Mouse (Mus musculus): ENCODE data around the gene Kcnip1. TPM values are rescaled to one million over a fixed set of nuclear protein-coding genes. Genes with fewer than 3 reads are reported as not detected.

The Kcnip1 gene
- polyA plus RNA-seq, 1 experiment, result 4.4 TPM

DNA sequence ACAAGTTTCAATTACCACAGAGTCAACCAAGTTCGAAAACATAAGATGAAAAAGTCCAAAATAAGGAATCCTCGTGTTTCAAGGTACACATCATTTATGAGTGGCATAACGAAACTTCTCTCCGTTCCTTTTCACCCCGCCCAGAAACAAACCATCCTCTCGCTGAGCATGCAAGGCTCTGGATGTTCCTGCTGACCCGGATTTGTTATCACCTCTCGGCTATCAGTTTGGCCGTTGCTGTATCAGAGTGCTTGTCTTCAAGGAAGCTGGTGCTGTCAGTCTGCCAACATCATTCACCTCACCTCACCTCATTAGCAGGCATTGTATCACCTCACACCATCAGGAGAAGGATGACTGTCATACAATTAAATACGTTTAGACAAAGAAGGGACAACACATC lies 90.6 kb downstream of the Kcnip1 start:
- DNase-seq (ENCODE audit: low read depth), result no peak

DNA sequence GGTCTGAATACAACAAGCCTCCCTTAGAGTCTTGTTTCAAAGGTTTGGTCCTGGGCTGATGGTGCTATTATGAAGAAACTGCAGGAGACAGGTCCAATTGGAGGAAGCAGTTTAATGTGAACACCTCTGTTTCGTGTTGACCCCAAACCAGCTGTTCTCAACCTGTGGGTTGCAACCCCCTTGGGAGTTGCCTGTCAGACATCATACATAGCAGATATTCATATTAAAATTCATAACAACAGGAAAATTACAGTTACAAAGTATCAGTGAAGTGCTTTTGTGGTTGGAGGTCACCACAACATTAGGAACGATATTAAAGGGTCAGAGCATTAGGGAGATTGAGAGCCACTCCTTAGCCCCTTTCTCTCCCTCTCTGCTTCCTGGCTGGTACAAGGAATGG lies 91.2 kb downstream of the Kcnip1 start:
- no peak for DNase-seq (ENCODE audit: low read depth)

DNA sequence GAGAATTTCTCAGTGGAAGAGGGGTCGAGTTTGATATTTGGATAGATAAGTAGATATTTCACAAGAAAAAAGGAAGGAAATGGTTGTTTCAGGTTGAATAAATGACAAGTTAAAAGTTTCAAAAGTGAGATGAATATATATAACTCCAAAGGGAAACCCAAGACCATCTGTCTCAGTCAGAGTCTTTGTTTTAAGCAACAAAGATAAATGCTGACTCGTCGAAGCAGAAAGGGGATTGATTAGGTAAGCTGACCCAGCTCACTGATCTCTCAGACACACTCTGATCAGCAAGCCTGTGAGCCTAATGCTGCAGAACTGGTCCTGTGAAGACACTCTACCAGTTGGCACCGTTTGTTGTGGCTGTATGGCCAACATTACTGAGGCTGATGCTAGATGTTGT lies 101.9 kb downstream of the Kcnip1 start:
- DNase-seq (ENCODE audit: low read depth), result no peak

DNA sequence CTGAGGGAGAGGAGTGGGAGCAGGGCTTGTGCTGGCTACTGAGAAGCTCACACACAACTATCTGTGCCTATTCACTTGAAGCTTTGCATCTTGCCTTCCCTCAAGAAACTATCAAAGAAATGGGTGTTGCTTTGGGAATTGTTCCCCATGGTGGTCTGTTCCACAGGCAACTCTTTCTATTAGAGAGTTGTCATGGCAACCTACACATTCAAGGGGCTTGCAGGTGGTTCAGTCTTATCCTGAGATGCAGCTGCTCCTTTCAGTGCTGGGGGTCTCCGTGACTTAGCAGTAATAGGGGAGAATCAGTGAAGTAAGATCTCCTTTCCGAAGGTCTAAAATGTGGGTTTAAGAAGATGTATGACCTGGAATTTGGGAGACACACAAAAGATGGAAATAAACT lies 102.6 kb downstream of the Kcnip1 start:
- DNase-seq (ENCODE audit: low read depth), result no peak

DNA sequence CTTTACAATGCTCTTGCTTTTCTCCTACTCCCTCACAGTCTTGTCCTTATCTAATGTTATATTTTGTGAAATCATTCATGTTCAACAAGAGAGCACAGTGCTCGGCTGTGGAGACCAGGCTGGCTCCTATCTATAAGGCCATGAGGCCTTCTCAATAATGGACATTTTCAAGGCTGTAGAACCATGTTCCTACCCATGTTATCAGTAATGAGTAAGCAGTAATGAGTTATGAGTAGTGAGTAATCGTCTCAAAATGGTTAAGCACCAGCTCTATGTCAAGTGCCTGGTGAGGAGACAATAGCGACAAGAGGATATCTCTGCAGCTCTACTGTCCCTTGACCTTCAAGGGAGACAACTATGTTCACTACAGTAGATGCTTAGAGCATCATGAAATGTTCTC lies 105.3 kb downstream of the Kcnip1 start:
- no peak for DNase-seq (ENCODE audit: low read depth)

DNA sequence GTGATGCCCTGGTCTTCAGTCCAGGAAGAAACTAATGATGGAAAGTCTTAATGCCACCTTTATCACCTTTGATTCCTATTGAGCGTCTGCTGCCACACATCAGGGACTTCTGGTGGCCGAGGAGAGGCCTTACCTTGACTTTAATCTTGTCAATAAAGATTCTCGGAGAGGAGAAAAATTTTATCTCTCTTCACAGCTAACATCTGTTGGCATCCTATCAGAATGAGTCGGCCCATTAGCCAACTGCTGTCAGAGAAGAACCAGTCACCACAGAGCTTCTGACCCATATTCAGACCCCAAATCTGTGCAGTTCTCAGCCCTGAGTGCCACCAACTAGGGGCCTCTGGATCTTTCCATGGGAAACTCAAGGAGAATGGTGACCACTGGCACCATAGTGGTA lies 107.0 kb downstream of the Kcnip1 start:
- no peak for DNase-seq (ENCODE audit: low read depth)

DNA sequence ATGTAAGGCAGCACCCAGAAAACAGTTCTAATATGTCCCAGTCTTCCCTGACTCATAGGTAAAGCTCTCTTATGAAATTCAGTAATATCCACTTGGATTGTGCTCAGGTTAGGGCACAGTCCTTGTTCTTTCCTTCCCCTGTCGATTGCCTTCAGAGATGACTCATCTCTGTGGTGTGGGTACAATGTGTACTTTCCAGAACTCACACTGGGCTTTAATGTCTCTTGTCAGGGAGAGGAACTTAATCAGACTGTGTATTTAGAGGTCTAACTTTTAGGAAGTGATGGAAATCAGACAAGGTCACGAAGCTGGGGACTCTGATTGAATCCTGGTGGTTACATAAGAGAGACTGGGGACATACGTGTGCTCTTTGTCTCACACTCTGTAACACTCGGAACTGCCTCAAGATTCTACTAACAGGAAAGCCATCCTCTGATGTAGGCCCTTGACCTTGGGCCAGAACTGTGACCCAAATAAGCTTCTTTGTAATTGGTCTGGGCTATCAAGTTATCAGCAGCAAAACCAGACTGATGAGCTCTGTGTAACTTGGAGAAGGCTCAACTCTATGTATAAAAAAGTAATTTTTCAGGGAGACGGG lies 110.1 kb downstream of the Kcnip1 start:
- DNase-seq (ENCODE audit: low read depth), result peak; percentile 76

DNA sequence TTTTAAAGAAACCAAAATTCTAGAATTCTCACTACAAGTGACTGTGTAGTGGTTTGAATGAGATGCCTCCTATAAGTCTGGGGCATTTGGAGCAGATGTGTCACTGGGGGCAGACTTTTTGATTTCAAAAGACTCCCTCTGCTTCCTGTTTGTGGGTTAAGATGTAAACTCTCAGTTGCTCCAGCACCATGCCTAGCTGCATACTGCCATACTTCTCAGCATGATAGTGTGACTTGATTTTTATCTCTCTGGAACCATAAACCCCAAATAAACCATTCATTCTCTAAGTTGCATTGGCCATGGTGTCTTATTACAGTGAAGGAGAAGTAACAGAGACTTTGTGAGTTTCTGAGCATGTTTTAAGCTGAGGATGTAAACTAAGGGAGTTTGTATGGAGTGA lies 118.0 kb downstream of the Kcnip1 start:
- no peak for DNase-seq (ENCODE audit: low read depth)

DNA sequence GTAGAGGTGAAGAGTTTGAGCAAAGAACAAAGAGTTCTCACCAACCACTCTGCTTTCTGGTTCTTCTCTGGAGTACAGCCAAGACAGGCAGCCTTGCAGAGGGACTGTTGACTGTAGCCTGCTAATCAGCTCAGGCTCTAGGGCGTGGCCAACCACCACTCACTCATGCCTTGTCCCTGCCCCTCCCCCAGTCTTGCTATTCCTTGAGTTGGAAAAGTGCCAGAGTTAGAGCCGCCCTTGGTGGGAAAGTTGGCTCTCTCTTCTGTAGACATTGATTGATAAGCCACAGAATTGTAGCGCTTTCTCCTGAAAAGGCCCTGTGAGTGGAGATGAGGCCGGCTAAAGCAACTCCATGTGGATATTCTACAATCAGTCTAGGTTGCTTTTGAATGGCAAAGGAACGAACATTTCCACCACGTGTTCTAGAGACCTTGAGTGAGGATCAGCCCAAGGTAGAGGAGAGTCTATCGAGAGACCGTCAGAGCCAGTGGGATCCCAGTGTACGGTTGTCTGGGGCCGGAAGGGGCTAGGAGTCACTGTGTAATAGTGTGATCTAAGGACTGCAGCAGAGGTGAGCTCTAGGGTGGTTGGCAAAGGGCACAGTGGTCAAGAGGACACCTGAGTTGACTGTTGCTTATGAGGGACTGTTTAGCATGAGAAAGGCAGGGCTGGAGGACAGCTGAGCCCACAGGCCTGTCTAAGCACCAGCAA lies 119.7 kb downstream of the Kcnip1 start:
- no peak for DNase-seq (ENCODE audit: low read depth)

DNA sequence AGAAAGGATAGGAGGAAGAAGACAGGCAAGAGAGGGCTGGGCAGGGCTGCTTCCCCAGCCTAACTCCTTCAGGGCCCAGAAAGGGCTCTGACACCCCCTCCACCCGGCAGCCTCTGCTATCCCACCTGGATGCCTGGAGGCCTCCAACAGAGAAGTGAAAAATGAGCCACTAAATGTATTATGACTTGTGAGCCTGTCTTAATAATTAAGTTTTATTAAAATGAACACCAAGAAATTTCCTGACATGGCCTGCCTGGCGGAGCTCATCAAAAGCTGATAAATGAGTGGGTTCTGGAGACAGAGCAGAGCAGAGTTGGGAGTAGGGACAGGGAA lies 120.3 kb downstream of the Kcnip1 start:
- DNase-seq (ENCODE audit: low read depth), result no peak

DNA sequence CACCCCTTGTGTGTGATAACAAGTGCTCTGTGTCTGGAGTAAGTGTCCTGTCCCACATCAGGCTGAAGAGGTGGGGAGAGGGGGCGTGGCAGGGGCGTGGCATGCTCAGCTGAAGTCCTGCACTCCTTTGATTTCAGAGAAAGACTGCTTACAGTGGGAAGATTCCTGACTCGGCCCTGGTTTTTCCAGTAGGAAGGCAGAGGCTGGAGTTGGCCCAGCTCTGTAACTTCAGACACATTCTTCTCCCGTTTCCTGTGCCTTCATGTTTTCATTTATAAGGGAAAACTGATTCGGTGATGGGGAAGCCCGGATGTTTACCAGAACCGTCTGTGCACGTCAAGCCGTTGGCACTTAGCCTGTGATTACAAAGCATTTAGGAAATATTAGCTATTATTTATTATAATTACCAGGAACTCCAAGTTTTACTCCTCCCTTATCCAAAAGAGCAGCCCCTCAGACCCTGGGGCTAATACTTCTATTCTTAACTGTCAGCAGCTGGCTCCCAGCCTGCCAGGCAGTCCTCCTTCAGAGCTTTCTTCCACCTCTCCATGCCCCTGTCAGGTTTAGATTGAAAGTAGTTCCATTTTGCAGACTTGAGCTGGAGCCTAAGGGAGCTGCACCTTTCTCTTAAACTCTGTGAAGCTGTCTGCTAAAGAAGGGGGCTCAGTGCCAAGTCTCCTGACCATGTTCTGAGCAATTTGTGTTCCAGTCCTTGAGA lies 120.8 kb downstream of the Kcnip1 start:
- no peak for DNase-seq (ENCODE audit: low read depth)

DNA sequence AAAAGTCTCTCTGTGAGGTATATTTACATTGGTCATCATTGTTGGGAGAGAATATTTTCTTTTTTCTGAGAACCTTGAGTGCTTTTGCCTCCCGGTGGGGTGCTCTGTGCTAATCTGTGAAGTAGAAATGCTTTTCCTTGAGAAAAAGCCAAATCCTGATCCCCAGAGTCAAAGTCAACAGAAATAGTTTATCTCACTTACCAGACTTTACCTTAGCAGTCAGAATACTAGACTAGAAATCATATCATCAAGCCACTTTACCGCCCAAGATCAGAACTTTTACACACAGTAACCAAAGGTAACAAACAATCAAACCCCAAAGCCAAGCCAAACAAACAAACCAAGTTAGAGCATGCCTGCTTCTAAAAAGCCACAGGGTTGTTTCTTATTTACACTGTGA lies 122.7 kb downstream of the Kcnip1 start:
- DNase-seq (ENCODE audit: low read depth), result no peak

DNA sequence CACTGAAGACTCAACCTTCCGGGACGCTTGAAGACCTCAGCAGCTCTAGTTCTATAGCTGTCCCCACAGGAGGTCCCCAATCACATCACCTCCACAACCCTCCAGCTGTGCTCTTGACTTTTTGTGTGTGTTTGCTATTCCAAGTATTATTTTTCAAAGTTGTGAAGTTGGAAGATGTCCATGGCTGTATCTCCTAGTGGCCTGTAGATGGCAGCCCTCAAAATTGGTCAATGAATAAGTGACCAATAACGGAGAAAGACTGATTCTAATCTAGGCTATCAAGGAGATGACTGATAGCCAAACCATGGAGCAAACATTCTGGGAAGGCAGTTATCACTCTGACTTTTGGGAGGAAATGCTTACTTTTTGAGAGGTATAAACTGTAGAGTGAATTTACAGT lies 123.4 kb downstream of the Kcnip1 start:
- DNase-seq (ENCODE audit: low read depth), result no peak

DNA sequence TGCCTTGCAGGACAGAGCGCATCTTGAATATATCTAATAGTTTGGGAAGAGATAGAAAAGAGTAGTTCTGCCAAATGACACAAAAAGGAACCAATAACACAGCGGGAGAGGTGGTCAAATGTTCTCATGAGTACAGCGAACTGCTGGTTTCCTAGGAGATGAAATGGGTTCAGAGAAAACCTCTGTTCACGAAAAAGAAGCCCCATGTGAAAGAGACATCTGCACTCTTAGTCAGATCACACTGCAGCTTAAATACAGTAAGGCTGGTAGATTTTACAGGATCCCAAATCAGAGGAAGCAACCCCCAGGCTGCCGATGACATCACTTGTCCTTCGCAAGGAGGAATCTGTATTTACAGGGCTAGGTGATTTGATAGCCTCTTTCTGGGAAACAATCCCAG lies 126.2 kb downstream of the Kcnip1 start:
- DNase-seq (ENCODE audit: low read depth), result no peak

DNA sequence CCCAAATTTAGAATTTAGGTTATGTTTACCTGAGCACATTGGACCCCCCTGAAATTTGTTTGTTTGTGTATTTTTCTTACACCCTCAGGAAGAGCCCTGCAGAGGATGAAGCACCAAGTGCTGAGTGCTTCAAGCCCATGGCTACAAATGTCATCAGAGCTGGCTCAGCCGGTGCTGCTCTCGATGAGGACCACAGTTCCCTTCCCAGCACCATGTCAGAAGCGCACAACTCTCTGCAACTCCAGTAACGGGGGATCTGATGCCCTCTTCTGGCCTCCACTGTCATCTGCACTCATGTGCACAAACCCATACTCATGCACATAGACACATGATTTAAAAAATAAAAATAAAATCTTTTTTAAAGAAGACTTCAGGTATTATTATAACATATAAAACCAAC lies 128.7 kb downstream of the Kcnip1 start:
- no peak for DNase-seq (ENCODE audit: low read depth)

DNA sequence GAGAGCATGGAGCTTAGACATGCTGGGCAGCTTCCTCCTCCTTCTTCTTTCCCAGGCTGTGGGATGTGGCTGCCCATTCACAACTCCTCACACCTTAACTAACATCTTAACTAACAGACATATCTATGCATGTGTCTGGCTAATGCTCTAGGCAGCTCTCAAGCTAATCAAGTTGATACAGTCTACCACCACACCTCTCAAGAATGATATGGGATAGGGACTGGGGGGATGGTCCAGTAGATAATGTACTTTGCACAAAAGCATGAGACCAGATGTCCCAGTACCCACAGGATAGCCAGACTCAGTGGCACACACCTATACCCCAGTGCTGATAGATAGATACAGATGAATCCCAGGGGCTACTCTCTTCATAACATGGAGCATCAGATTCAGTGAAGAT lies 131.1 kb downstream of the Kcnip1 start:
- no peak for DNase-seq (ENCODE audit: low read depth)

DNA sequence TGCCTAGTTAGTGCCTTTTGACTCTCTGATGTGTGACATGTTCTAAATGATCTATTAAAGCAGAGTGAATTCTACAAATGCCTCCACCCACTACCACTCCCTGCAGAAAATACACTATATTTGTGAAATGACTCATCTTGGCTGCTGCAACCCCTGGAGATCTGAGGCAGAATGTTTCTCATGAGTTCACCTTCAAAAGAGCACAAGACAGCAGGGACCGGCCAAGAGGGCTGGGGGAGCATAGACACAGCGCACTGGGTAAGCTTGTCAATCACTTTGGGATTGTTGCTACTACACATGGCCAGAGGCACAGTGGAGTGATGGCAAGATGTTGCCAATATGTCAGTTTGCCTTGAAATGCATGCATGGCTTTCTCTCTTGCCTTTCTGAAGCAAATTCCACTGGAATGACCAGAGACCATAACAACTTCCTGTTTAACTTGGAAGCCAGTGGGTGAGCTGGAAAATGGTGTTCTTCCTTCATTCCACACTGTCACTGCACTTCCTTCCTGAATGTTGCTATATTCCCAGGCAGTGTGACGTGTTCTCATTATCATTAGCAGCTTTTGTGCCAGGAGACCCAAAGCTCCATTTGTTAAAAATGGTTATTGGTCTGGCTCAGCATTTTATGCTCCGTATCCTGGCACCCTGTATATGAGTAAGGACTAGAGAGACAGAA lies 131.9 kb downstream of the Kcnip1 start:
- no peak for DNase-seq (ENCODE audit: low read depth)

DNA sequence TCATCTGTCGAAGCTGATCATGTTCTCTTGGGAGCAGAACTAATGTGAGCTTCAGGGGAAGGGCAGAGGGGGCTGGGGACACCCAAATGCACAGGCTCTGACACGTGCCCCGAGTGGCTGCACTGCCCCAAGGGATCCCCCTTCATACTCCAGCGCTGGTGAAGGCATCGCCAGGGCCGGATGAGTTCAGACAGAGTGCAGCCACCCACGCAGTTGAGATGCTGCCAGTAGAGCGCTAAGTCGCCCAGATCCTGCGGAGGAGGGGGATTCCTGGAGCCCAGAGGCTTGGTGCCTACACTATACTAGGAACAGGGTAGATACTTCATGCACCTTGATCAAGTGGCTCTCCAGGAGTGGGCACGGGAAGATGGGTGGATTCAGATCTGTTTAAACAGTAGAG lies 143.3 kb downstream of the Kcnip1 start:
- no peak for DNase-seq (ENCODE audit: low read depth)

DNA sequence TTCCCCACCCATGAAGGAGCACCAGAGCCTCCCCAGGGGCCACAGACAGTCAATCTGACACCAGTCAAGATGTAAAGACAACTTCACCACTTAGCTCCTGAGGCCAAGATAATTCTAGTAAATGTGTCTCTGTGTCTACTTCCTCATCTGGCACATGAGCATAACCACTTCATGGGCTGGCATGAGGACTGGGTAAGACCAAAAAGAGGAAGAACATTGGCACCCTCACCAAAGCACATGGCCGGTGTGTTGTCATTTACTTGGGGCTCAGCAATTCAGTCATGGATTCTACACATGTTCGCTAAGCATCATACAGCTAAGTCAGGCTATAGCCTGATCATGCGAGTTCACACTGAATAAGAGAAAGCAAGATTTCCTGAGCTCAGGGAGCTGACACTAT lies 144.3 kb downstream of the Kcnip1 start:
- DNase-seq (ENCODE audit: low read depth), result no peak

DNA sequence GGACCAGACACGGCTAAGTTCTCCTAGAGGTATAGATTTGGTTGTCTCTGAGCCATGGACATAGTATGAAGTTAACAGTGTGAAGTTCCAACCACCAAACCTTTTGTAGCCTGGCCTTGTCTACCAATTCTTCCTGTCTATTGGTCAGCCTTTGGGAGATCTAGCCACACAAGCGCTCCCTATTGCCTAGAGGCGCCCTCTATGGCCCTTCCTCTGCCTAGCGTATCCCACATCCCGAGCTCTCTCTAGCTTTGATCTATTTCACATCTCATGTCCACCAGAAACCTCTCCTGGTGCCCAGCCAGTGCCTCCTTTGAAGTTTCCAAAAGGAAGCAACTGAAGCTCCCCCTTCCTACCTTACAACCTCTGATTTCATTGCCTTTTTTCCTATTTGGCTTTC lies 147.0 kb downstream of the Kcnip1 start:
- DNase-seq (ENCODE audit: low read depth), result no peak

DNA sequence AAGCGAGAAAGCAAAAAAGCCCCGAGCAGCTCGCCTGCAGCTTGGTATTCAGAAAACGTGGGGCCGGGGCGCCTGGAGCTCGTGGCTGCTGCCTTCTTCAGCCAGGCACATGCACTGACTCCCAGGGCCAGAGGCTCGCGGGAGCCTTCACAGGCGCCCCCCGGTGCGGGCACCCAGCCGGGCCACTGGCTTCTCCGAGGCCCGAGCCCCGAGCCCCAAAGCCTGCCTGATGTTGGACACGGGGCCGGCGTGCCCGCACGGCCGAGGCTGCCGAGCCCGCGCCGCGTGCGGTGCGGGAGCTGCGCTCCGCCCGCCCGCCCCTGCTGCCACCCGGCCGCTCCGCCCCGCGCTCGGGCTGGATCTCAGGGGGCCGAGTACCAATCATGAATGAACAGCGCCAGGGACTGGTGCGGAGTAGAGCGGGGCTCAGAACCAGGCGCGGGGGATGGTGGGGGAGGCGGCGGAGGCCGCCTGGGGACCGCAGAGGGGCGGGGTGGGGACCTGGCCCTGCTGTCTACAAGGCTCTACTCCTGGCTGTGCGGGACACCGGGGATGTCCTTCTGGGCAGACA lies 149.6 kb downstream of the Kcnip1 start:
- no peak for DNase-seq (ENCODE audit: low read depth)

DNA sequence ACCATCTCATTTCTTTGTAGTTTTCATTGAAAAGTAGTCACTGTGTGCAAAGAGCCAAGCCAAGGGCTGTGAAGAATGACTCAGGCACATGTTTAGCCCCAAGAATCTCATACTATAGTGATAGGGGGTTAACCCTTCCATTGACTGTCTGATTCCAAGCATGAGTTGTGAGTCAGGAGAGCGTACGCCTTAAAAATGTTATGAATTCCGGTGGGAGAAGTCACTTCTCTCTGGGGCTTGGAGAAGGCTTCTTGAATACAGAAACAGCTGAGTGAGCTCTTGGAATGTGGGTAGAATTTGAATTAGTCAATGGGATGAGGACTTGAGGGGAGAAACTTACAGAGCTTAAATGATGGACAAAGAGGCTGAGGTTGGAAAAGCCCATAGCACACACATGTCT lies 153.9 kb downstream of the Kcnip1 start:
- no peak for DNase-seq (ENCODE audit: low read depth)

DNA sequence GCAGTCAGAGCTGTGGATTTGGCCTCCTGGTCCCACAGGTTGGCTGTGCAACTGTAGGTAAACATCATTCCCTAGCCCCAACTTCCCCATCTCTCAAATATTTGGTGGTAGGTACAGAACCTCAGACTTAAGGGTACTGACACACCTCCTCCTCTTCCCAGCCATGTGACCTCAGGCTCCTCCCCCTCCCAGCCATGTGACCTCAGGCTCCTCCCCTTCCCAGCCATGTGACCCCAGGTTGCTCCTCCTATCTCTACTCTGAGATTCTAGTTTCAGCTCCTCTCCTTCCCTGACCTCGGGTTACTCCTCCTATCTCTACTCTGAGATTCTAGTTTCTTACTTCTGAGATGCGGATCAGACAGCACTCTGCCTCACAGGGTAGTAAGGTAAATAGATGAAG lies 163.2 kb downstream of the Kcnip1 start:
- no peak for DNase-seq (ENCODE audit: low read depth)

Data from gonadal fat pad, adult 2 months (tissue).